Mouse (Mus musculus): Measurements from ENCODE around the gene Ppp2r1b. TPM values are rescaled to one million over a fixed set of nuclear protein-coding genes. Genes with fewer than 3 reads are reported as not detected.

Ppp2r1b gene
- polyA plus RNA-seq (2015; fragmentation: Nextera tagmentation; extraction: Ambion mirVana): 68.8 and 70.2 TPM in 2 replicates

DNA sequence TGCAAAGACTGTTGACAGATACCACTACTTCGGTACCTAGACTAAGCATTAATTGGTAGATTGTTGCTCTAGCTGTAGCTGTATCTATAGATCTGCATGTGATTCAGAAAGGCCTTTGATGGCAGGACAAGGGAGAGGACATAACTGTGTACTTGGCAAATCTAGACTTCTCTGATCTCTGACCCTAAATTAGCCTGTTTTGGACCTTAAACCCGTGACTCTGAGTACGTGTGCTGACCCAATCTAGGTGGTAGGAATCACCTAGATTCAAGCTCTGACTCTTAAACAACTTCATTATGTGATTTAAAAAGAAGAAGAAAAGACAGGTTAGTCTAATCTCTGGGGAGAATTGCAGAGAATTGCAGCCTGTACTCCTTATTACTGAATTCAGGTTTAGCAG, at the start of gene Ppp2r1b:
Gene Ppp2r1b (plus strand): TSS at position 221 of the 400 bp plus-strand sequence.
- Histone ChIP-seq H3K4me2 (no peak within 1 kb of the TSS), H3K27me3 (no peaks in the 10 kb centered on the region), H3K4me1 (replicated peaks) (peaks cover 47% of the 10 kb centered on the region), H3K9ac (no peak within 1 kb of the TSS), H3K27ac (replicated peaks) (no peak within 1 kb of the TSS), H3K36me3 (replicated peaks) (0 out of 2 replicates have a peak, but pooled peaks cover 3% of the 10 kb centered on the region), H3K9me3 (replicated peaks) (no peaks in the 10 kb centered on the region), H3K4me3 (replicated peaks) (no peak within 1 kb of the TSS)
- WGBS (ENCODE audit: insufficient replicate concordance): 83% methylated on average over 3 of the region's 3 CpGs
- no peak for ATAC-seq (ENCODE audit: insufficient read depth)

DNA sequence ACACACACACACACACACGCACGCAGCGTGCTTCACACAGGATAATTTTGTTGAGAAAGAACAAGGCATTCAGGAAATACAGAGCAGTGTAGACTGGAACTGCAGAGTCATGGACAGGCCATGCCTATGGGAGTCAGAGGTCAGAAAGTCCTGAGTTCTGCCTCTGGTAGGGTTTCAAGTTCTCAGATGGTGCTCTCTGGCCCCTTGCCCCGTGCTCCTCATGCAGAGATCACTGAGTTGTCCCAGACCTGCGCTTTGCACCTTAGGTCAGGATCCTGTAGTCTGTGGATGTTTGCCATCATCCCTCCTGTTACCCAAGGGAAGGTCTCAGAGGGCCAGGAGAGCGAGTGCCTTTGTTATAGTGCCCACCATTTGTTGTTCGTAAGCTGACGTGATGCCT, 48.3 kb upstream of the Ppp2r1b start:
- 86% methylated on average over 8 of the region's 8 CpGs for WGBS (ENCODE audit: insufficient replicate concordance)
- no peak for ATAC-seq (ENCODE audit: insufficient read depth)
- H3K36me3 ChIP-seq (replicated peaks): peaks cover 25% of the 10 kb centered on the region

DNA sequence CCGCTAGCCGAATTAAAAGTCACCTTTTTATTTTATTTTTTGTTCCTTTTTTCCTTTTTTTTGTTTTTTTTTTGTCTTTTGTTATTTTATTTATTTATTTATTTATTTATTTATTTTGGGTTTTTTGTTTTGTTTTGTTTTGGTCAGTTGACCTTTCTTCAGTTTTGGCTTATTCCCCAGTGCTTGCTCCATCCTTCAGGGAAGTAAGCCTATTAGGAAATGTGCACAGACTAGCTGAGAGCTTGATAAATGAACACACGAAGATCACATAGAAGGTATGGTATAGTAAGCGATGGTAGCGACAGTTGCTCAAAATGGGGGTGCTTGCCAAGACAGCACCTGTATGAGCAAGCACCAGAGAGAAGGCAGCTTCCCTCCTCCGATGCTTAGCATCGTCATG, 47.5 kb upstream of the Ppp2r1b start:
- no peak for ATAC-seq (ENCODE audit: insufficient read depth)
- peaks cover 16% of the 10 kb centered on the region for H3K4me1 ChIP-seq (replicated peaks)
- WGBS (ENCODE audit: insufficient replicate concordance): 84% methylated on average over 7 of the region's 7 CpGs
- no peaks in the 10 kb centered on the region for H3K27me3 ChIP-seq
- H3K9ac ChIP-seq: no peak overlapping the region
- no peak overlapping the region for H3K4me2 ChIP-seq
- H3K4me3 ChIP-seq (replicated peaks): no peak overlapping the region
- no peaks in the 10 kb centered on the region for H3K9me3 ChIP-seq (replicated peaks)
- H3K27ac ChIP-seq (replicated peaks): no peak overlapping the region
- peaks cover 19% of the 10 kb centered on the region for H3K36me3 ChIP-seq (replicated peaks)

More for the DNA sequence above, 48.3 kb upstream of the Ppp2r1b start:
- no peak overlapping the region for H3K27ac ChIP-seq (replicated peaks)
- no peak overlapping the region for H3K9ac ChIP-seq
- no peaks in the 10 kb centered on the region for H3K27me3 ChIP-seq
- H3K4me3 ChIP-seq (replicated peaks): no peak overlapping the region
- no peaks in the 10 kb centered on the region for H3K9me3 ChIP-seq (replicated peaks)
- peaks cover 8% of the 10 kb centered on the region for H3K4me1 ChIP-seq (replicated peaks)
- no peak overlapping the region for H3K4me2 ChIP-seq

DNA sequence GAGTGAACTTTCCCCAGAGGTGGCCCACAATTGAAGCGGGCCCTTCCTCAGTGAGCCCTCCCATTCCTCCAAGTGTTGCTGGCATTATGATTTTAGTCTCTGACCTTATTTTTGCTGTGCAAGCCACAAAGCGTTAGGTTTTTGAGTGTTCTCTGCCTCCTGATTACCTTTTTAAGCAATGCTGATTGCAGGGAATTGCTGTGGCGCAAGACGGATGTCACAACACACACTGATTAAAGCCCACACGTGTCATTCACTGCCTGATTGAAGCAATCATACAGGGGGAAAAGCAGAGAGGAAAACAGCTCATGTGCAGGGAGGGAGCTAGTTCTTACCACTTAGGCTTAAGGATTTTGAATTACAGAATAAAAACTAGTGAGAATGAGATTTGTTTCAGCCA, 46.7 kb upstream of the Ppp2r1b start:
- H3K4me1 ChIP-seq (replicated peaks): peaks cover 24% of the 10 kb centered on the region
- no peak for ATAC-seq (ENCODE audit: insufficient read depth)
- no peaks in the 10 kb centered on the region for H3K27me3 ChIP-seq
- peaks cover 21% of the 10 kb centered on the region for H3K36me3 ChIP-seq (replicated peaks)
- no peak overlapping the region for H3K4me3 ChIP-seq (replicated peaks)
- no peak overlapping the region for H3K27ac ChIP-seq (replicated peaks)
- H3K4me2 ChIP-seq: no peak overlapping the region
- 73% methylated on average over 5 of the region's 5 CpGs for WGBS (ENCODE audit: insufficient replicate concordance)
- H3K9me3 ChIP-seq (replicated peaks): no peaks in the 10 kb centered on the region
- H3K9ac ChIP-seq: no peak overlapping the region

DNA sequence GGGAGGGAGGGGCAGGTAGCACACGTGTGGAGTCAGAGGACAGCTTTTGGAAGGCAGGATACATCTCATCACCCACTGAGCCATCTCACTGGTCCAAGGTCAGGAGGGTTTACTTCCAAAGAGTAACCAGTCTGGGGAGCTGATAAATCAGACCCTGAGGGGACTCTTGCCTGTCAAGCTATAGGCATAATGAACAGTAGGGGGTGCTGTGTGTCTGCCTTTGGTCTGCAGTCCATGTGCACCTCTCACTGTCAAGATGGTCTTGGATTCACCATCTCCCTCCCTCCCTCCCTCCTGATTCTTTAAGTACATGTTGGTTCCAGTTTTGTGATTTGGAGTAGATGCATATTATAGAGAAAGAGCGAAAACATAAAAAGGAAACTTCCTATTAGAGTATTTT, 44.1 kb upstream of the Ppp2r1b start:
- H3K9me3 ChIP-seq (replicated peaks): no peaks in the 10 kb centered on the region
- peaks cover 20% of the 10 kb centered on the region for H3K36me3 ChIP-seq (replicated peaks)
- no peak overlapping the region for H3K4me2 ChIP-seq
- ATAC-seq (ENCODE audit: insufficient read depth): no peak
- no peak overlapping the region for H3K4me3 ChIP-seq (replicated peaks)
- H3K4me1 ChIP-seq (replicated peaks): peaks cover 47% of the 10 kb centered on the region
- WGBS (ENCODE audit: insufficient replicate concordance): 41% methylated on average over 2 of the region's 2 CpGs
- H3K27ac ChIP-seq (replicated peaks): peak overlapping the region; percentile 93; the same call in 1 of the 2 replicates
- no peak overlapping the region for H3K9ac ChIP-seq
- H3K27me3 ChIP-seq: no peaks in the 10 kb centered on the region

DNA sequence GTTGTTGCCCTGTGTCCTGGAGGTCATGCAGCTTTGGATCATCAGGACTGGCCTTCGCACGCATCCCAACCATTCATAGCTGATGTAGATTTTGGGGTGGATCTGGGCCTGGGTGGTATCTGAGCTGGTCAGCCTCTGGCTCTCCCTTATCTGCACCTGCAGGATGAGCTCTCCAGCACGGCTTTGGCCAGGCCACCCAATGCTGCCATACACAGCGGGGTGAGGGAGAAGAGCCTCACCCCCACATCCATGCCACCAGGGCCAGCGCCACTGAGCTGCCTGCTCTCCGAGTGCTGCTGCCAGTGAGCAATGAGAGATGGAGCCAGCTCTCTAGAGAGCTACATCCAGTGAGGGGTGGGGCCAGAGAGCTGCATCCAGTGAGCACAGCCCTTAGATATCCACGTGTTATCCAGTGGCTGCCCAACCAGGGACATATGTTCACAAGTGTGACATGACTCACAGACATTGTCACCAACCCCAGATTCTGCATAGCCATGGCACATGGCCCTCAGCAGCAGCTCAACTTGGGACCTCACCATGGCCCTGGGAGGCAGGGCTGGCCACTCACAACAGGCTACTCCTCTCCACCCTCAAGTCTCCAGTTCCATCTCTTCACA, 41.9 kb upstream of the Ppp2r1b start:
- peak overlapping the region; percentile 44 for H3K9ac ChIP-seq
- peak overlapping the region; percentile 93 for H3K27ac ChIP-seq (replicated peaks)
- H3K4me3 ChIP-seq (replicated peaks): 0 out of 2 replicates have a peak overlapping the region, but pooled peaks have one; percentile 9
- peak overlapping the region; percentile 57 for H3K4me2 ChIP-seq
- peak; percentile 99 for ATAC-seq (ENCODE audit: insufficient read depth)
- no peaks in the 10 kb centered on the region for H3K9me3 ChIP-seq (replicated peaks)
- peaks cover 35% of the 10 kb centered on the region for H3K36me3 ChIP-seq (replicated peaks)
- H3K4me1 ChIP-seq (replicated peaks): peaks cover 59% of the 10 kb centered on the region
- no peaks in the 10 kb centered on the region for H3K27me3 ChIP-seq
- WGBS (ENCODE audit: insufficient replicate concordance): 34% methylated on average over 7 of the region's 7 CpGs

DNA sequence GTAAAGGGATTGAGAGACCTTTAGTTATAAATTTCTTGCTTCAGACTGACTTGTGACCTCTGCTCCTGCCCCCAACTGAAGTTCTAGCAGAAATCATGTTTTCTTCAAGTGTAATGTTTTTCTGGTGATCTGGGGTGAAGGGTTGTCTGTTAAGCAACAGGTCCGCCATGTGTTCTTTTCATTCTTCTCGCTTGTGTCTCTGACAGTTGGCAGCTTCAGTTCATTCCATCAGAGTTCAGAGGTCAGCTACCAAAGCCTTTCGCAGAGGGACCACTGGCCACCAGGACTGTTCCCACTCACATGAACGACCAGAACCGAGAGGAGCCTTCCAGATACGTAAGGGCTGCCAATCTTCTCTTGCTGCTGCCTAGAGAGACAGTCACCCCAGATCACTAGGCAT, 36.6 kb upstream of the Ppp2r1b start:
- no peaks in the 10 kb centered on the region for H3K27me3 ChIP-seq
- WGBS (ENCODE audit: insufficient replicate concordance): 85% methylated on average over 6 of the region's 6 CpGs
- no peaks in the 10 kb centered on the region for H3K9me3 ChIP-seq (replicated peaks)
- H3K9ac ChIP-seq: no peak overlapping the region
- H3K27ac ChIP-seq (replicated peaks): peak overlapping the region; percentile 80
- peaks cover 44% of the 10 kb centered on the region for H3K36me3 ChIP-seq (replicated peaks)
- ATAC-seq (ENCODE audit: insufficient read depth): no peak
- no peak overlapping the region for H3K4me2 ChIP-seq
- H3K4me1 ChIP-seq (replicated peaks): peaks cover 82% of the 10 kb centered on the region
- no peak overlapping the region for H3K4me3 ChIP-seq (replicated peaks)

DNA sequence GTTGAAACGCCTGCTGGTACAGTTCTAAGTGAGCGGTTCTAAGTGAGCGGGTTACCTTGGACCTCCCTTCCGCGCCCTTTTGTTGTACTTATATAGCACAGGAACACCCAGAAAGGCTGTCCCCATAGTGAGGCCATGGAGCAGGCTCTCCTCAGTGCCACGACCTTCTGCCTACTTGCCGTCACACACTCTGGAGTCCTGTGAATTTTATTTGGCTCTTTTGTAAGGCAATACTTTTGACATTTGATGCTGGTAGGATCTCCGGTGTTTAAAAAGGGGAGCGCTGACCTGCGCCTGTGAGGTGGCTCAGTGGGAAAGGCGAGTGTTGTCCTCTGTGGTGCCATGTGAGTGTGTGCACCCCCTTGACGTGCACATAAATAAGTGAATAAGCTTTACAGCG, 36.0 kb upstream of the Ppp2r1b start:
- no peaks in the 10 kb centered on the region for H3K27me3 ChIP-seq
- ATAC-seq (ENCODE audit: insufficient read depth): no peak
- peaks cover 41% of the 10 kb centered on the region for H3K36me3 ChIP-seq (replicated peaks)
- 86% methylated on average over 13 of the region's 13 CpGs for WGBS (ENCODE audit: insufficient replicate concordance)
- no peak overlapping the region for H3K9ac ChIP-seq
- no peak overlapping the region for H3K4me3 ChIP-seq (replicated peaks)
- no peaks in the 10 kb centered on the region for H3K9me3 ChIP-seq (replicated peaks)
- H3K27ac ChIP-seq (replicated peaks): peak overlapping the region; percentile 80
- H3K4me2 ChIP-seq: no peak overlapping the region
- H3K4me1 ChIP-seq (replicated peaks): peaks cover 82% of the 10 kb centered on the region

DNA sequence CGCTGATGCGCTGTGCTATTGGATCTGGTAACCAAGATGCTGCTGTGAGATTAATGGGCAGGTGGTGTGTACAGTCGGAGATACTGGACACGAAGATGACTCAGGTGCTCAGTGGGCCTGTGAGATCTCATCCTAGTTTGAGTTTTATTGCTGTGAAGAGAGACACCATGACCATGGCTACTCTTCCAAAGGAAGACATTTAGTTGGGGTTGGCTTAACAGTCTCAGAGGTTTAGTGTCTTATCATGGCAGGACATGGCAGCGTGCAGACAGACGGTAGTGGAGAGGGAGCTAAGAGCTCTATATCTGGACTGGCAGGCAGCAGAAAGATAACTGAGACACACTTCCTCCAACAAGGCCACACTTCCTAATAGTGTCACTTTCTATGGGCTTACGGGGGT, 33.9 kb upstream of the Ppp2r1b start:
- H3K4me2 ChIP-seq: peak overlapping the region; percentile 50
- ATAC-seq (ENCODE audit: insufficient read depth): peak; percentile 92

DNA sequence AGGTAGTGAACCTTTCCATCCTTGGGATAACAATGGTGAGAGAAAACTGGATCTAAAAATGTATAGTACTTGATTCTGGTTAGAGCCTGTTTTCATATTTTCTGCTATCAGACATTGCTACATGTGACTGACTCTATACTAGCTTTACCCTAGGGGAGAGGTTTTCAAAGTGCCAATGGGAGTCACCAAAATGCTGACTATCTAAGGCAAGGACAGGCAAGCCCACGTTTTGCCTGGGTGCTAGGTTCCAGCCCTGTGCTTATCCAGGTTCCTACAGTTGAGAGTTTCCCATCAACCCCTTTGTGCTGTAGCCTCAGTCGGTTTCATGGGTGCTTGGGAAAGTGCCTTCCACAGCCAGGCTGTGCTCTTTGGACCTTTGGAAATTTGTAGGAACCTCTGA, 33.4 kb upstream of the Ppp2r1b start:
- peak overlapping the region; percentile 50 for H3K4me2 ChIP-seq
- 0 out of 2 replicates have a peak overlapping the region, but pooled peaks have one; percentile 1 for H3K9ac ChIP-seq
- H3K27ac ChIP-seq (replicated peaks): peak overlapping the region; percentile 93
- H3K4me1 ChIP-seq (replicated peaks): peaks cover 87% of the 10 kb centered on the region
- H3K36me3 ChIP-seq (replicated peaks): peaks cover 30% of the 10 kb centered on the region
- H3K9me3 ChIP-seq (replicated peaks): 0 out of 2 replicates have a peak, but pooled peaks cover 3% of the 10 kb centered on the region
- peak; percentile 69 for ATAC-seq (ENCODE audit: insufficient read depth)
- H3K27me3 ChIP-seq: no peaks in the 10 kb centered on the region
- WGBS (ENCODE audit: insufficient replicate concordance): 41% methylated on average over 2 of the region's 2 CpGs
- no peak overlapping the region for H3K4me3 ChIP-seq (replicated peaks)

More for the DNA sequence above, 33.9 kb upstream of the Ppp2r1b start:
- no peaks in the 10 kb centered on the region for H3K27me3 ChIP-seq
- peaks cover 81% of the 10 kb centered on the region for H3K4me1 ChIP-seq (replicated peaks)
- 35% methylated on average over 7 of the region's 7 CpGs for WGBS (ENCODE audit: insufficient replicate concordance)
- H3K27ac ChIP-seq (replicated peaks): peak overlapping the region; percentile 93
- H3K36me3 ChIP-seq (replicated peaks): peaks cover 32% of the 10 kb centered on the region
- H3K4me3 ChIP-seq (replicated peaks): no peak overlapping the region
- no peaks in the 10 kb centered on the region for H3K9me3 ChIP-seq (replicated peaks)
- peak overlapping the region; percentile 11; the same call in 1 of the 2 replicates for H3K9ac ChIP-seq

DNA sequence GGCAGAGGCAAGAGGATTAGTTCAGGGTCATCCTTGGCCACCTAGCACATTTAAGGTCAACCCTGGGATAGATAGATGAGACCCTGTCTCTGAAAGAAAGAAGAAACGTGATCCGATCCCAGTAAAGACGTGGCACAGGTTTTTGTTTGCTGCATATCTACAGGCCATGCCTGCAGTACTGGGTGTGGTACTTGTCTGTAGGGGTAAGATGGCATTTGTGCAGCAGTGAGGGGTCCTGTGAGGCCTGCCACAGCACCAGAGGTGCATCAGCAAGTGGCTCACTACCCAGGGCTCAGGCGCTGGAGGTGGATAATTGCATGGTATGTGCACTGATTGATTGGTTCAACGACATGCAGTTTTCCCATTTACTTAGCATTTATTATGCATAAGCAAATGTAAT, 31.3 kb upstream of the Ppp2r1b start:
- peak overlapping the region; percentile 93 for H3K27ac ChIP-seq (replicated peaks)
- ATAC-seq (ENCODE audit: insufficient read depth): peak; percentile 60
- peaks cover 87% of the 10 kb centered on the region for H3K4me1 ChIP-seq (replicated peaks)
- H3K36me3 ChIP-seq (replicated peaks): peaks cover 25% of the 10 kb centered on the region
- H3K27me3 ChIP-seq: no peaks in the 10 kb centered on the region
- no peak overlapping the region for H3K9ac ChIP-seq
- 35% methylated on average over 5 of the region's 5 CpGs for WGBS (ENCODE audit: insufficient replicate concordance)
- 0 out of 2 replicates have a peak, but pooled peaks cover 3% of the 10 kb centered on the region for H3K9me3 ChIP-seq (replicated peaks)
- no peak overlapping the region for H3K4me3 ChIP-seq (replicated peaks)
- peak overlapping the region; percentile 43 for H3K4me2 ChIP-seq

Data from liver, embryonic 15.5 days (tissue).